Mouse (Mus musculus) midbrain, embryonic 14.5 days (tissue): ENCODE measurements around the gene Pofut2. TPM values are rescaled to one million over a fixed set of nuclear protein-coding genes. Genes with fewer than 3 reads are reported as not detected.

Source experiments
- ATAC-seq: fragments of 200-750 bp; cut with Nextera tagmentation; 2 replicates; pipeline ENCODE4 v1.8.0; 2017; ENCODE audit warnings: moderate number of reproducible peaks, moderate library complexity; ENCODE audit not compliant: low FRiP score, low TSS enrichment
- DNase-seq: peaks from one replicate; pipeline ENCODE4 v3.0.0-alpha.2; 2015
- H3K27ac ChIP-seq: fragments of 300-500 bp; sonication (generic); replicated peaks from 2 replicates; pipeline ENCODE4 v1.5.1; 2014; ENCODE audit warnings: mild to moderate bottlenecking, low read depth, low read length, moderate library complexity
- H3K27me3 ChIP-seq: fragments of 300-500 bp; sonication (generic); 2 replicates; pipeline ENCODE4 v1.6.1; 2014; ENCODE audit warnings: low read length, control low read depth, mixed read lengths; ENCODE audit not compliant: control insufficient read depth, insufficient read depth
- H3K36me3 ChIP-seq: fragments of 300-500 bp; sonication (generic); 2 replicates; pipeline ENCODE4 v1.6.1; 2014; ENCODE audit warnings: low read length, control low read depth; ENCODE audit not compliant: control insufficient read depth, insufficient read depth
- H3K4me1 ChIP-seq: fragments of 300-500 bp; sonication (generic); 2 replicates; pipeline ENCODE4 v1.6.1; 2014; ENCODE audit warnings: mild to moderate bottlenecking, antibody characterized with exemption, low read length, control low read depth; ENCODE audit not compliant: control insufficient read depth, insufficient read depth
- H3K4me2 ChIP-seq: fragments of 300-500 bp; sonication (generic); 2 replicates; pipeline ENCODE4 v1.6.1; 2014; ENCODE audit warnings: mild to moderate bottlenecking, low read length, moderate library complexity
- H3K4me3 ChIP-seq: fragments of 300-500 bp; sonication (generic); replicated peaks from 2 replicates; pipeline ENCODE4 v1.5.1; 2014; ENCODE audit warnings: low read depth, low read length
- H3K9ac ChIP-seq: fragments of 300-500 bp; sonication (generic); replicated peaks from 2 replicates; pipeline ENCODE4 v1.6.1; 2014; ENCODE audit warnings: mild to moderate bottlenecking, low read length, moderate library complexity
- H3K9me3 ChIP-seq: fragments of 300-500 bp; sonication (generic); 2 replicates; pipeline ENCODE4 v1.6.1; 2016; ENCODE audit warnings: low read length, control low read depth, mixed read lengths; ENCODE audit not compliant: control insufficient read depth
- WGBS: fragments of 180-500 bp; shearing (Covaris S2); extraction: QIAGEN DNeasy Blood & Tissue Kit; methylation state at CpG from one replicate; pipeline ENCODE4 v1.1.7; 2014; 5-methylcytosine and 5-hydroxymethylcytosine counted together
- polyA plus RNA-seq: library from polyadenylated mRNA; unstranded; fragments of >200 nt; fragmentation: Nextera tagmentation; extraction: Ambion mirVana; gene quantifications from 2 replicates; pipeline ENCODE4 v1.2.1, GENCODE M21; 2014

Gene Pofut2
- polyA plus RNA-seq, 1 experiment from 2014 or later: 52.0 TPM

DNA sequence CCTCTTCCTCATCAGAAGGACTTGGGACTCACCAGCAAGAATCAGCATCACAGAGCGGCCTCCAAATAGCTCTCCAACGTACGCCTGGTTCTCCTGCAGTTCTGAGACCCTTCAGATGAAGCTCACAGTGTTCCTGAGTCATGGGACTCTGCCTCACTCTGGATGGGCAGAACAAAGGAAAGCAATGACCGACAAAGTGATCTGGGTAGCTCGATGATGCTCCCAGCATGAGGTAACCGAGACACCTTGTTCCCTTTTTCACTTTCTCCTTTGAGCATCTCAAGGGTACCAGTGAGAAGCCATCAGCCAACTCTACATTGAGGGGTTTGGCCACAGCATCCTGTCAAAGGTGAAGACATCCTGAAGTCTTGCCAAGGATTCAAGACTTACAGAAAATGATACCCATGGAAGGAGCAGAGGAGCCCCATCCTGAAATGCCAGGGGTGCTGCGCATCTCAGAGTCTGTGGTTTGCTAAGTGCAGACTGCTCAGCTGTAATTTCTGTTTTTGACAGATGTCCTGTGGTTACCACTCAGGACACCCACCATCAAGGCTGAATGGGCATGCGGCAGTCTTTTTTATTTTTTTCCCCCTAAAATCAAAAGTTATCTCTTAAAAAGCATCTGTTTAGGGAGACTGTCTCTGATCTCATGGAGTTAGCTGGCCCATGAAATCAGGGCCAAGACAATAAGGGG, 32.9 kb upstream of the Pofut2 start:
- Histone ChIP-seq H3K9me3 (no peaks in the 10 kb centered on the region), H3K9ac (no peak overlapping the region), H3K27me3 (no peaks in the 10 kb centered on the region), H3K4me2 (no peak overlapping the region), H3K4me3 (no peak overlapping the region), H3K4me1 (no peaks in the 10 kb centered on the region), H3K36me3 (no peaks in the 10 kb centered on the region), H3K27ac (no peak overlapping the region)
- DNase-seq (no peak), ATAC-seq (no peak)
- 88% methylated on average over 8 of the region's 8 CpGs for WGBS

DNA sequence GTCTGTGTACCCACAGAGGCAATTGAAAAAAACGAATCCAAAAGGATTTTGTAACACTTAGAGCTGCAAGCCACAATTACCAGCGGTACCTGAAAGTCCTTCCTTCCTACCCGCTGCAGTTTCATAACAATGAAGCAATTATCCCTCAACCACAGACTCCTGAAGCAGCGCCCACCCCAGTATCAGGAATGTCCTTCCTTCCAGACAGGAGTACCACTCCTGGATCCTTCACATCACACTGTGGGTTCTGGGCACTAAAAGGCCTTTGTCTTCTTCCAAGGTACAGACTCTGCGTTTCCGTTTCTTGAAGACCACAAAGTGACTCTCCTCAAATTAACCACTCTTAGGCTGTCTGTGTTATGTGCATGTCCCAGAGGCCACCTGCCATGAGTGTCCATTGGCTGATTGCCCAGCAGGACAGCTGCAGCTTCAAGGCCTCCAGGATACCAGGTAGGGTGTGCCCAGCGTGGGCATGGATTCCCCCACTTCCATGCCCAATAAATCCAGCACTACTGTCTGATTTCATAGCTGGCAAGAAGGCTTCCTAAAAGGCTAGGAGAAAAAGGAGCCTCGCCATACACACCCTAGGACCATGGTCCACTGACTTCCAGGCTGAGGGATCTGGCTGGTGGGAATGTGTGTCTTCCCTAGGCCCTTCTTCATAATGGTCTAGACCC, 32.2 kb upstream of the Pofut2 start:
- Histone ChIP-seq H3K27ac (no peak overlapping the region), H3K36me3 (no peaks in the 10 kb centered on the region), H3K9ac (no peak overlapping the region), H3K27me3 (no peaks in the 10 kb centered on the region), H3K9me3 (no peaks in the 10 kb centered on the region), H3K4me1 (no peaks in the 10 kb centered on the region), H3K4me3 (no peak overlapping the region), H3K4me2 (no peak overlapping the region)
- WGBS: 73% methylated on average over 8 of the region's 8 CpGs
- no peak for ATAC-seq
- DNase-seq: no peak

DNA sequence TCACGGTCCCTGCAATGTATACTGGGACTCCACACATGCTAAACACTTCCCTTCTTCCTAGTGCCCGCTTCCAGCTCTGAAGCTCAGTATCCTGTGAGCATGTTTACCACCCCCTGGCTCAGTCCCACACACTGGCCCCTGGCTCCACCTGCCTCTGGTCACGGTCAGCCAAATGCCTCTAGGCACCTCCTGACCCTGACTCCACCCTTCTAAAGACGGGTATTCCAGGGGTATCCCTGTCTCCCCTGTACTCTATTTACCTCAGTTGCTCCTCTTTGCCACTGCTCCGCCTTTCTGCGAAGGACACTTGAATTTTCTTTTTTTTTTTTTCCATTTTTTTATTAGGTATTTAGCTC, 31.7 kb upstream of the Pofut2 start:
- DNase-seq (no peak), ATAC-seq (no peak)
- Histone ChIP-seq H3K9ac (no peak overlapping the region), H3K4me2 (no peak overlapping the region), H3K4me1 (no peaks in the 10 kb centered on the region), H3K27me3 (no peaks in the 10 kb centered on the region), H3K27ac (no peak overlapping the region), H3K4me3 (no peak overlapping the region), H3K9me3 (no peaks in the 10 kb centered on the region), H3K36me3 (no peaks in the 10 kb centered on the region)
- 88% methylated on average over 6 of the region's 6 CpGs for WGBS

DNA sequence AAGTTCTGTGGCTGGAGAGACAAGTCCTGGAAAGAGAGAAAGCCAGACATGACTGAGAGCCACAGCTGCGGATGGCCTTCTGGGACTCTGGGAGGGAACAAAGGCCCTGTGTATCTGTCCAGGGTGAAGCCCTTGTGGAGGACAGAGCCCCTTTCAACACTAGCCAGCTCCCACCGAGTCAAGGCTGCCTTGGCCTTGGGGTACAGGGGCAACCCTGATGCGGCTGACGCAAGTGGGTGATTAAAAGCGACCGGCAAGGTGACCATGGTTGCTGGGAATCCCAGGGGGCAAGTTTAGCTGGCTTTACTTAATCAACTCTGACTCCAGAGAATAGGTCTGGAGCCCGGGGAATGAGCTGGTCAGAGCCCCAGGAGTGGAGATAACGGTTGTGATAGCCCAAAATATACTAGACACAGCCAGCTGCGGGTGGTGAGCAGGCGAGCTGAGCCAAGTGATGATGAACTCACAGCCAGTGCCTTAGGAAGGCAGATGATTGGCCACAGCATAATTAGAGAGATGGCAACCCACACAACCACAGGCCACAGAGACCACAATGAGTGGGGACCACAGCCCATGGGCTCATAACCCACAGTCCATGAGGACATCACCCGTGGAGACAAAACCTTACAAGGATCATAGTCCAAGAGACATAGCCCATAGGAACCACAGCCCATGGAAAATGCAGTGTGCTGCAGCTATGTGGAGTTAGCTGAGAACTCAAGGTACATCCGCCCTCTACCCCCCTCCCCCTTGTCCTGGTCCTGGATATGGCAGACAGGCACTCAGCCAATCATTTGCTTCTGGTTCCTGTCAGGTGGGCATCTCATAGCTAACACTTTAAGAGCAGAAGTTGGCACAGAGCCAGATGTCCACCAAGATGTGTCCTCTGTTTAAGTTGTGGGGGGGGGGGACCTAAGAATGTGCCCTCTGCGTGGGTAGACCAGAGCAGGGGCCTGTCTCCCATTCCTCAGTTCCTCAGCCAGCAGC, 29.1 kb upstream of the Pofut2 start:
- H3K36me3 ChIP-seq: no peaks in the 10 kb centered on the region
- H3K9ac ChIP-seq: no peak overlapping the region
- no peak overlapping the region for H3K4me3 ChIP-seq
- H3K4me2 ChIP-seq: no peak overlapping the region
- no peaks in the 10 kb centered on the region for H3K4me1 ChIP-seq
- no peaks in the 10 kb centered on the region for H3K27me3 ChIP-seq
- no peaks in the 10 kb centered on the region for H3K9me3 ChIP-seq
- no peak overlapping the region for H3K27ac ChIP-seq
- ATAC-seq: no peak
- DNase-seq: no peak
- WGBS: 85% methylated on average over 13 of the region's 13 CpGs

DNA sequence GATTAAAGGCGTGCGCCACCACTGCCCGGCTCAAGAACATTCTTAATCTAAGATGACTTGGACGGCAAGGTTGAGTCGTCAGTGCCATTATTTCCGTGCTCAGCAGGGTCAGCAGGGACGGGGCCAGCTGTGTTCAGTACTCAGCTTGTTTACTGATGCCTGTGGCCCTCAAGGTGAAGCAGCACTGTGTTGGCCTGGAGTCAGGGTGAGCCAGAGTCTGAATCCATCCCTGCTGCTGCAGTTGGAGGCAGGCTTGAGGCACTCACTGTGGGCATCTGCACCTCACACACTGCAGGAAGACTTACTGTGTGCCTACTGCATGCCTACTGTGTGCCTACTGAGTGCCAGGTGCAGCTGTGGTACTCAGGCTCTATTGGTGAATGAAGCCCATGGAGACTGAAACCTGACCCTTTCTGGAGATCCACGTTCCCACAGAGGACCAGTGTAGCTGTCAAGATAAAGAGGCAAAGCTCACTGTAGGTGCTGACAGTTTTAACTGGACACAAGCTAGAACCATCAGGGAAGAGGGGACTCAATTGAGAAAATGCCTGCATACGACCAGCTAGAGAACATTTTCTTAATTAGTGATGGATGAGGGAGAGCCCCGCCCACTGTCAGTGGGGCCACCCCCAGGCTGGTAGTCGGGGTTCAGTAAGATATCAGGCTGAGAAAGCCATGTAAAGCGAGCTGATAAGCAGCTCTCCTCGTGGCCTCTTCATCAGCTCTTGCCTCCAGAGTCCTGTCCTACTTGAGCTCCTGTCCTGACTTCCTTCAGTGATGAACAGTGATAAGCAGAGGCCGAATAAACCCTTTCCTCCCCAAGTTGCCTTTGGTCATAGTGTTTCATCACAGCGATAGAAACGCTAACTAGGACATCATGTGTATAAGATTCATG, 26.9 kb upstream of the Pofut2 start:
- Histone ChIP-seq H3K27ac (no peak overlapping the region), H3K4me2 (no peak overlapping the region), H3K27me3 (no peaks in the 10 kb centered on the region), H3K9me3 (no peaks in the 10 kb centered on the region), H3K4me1 (no peaks in the 10 kb centered on the region), H3K4me3 (no peak overlapping the region), H3K9ac (no peak overlapping the region), H3K36me3 (no peaks in the 10 kb centered on the region)
- ATAC-seq: no peak
- 78% methylated on average over 16 of the region's 16 CpGs for WGBS
- DNase-seq: no peak

DNA sequence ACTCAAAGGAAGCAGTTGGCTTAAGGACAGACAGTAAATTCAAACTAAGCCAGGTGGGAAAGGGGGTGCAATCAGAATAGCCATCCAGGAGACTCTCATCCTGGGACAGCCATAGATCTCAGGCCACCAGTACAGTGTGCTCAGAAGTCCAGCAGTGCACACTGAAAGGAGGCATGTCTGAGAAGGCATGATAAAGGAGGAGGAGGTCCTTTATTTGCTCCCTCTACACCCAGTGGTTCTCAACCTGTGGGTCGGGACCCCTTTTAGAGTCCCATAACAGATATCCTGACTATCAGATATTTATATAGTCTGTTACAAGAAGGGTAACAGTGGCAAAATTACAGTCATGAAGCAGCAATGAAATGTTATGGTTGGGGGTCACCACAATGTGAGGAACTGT, 25.8 kb upstream of the Pofut2 start:
- H3K9me3 ChIP-seq: no peaks in the 10 kb centered on the region
- WGBS: 92% methylated on average over 1 of the region's 1 CpGs
- DNase-seq: no peak
- H3K4me3 ChIP-seq: no peak overlapping the region
- H3K36me3 ChIP-seq: no peaks in the 10 kb centered on the region
- no peak overlapping the region for H3K4me2 ChIP-seq
- no peak overlapping the region for H3K9ac ChIP-seq
- ATAC-seq: no peak
- no peak overlapping the region for H3K27ac ChIP-seq
- H3K4me1 ChIP-seq: no peaks in the 10 kb centered on the region
- H3K27me3 ChIP-seq: no peaks in the 10 kb centered on the region

DNA sequence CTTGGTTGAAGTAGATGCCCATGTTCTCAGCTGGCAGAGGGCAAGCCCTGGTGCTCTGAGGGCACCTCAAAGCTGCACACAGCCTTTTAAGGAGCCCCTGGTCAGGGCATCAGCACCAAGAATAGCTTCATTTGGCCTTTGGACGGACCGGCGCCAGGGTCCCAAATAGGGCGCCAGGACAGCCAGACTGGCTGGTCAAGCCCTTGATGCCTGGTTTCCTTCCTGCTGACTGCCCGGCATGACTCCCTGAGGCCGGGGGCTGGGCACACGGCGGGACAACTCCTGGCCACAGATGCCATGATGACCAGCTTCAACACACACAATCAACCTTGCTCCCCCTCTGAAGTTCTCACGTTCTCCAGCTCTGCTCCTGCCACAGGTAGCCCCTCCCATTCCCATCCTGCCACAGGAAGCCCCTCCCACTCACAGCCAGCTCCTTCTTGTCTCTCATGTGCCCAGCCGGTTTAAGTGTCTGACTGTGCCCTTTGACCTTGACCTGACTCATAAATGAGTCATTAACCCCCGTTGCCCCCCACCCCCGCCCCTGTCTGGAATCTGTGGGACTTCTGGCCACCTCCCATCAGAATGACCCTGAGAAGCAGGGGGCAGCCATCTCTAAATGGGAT, 23.9 kb upstream of the Pofut2 start:
- no peak overlapping the region for H3K9ac ChIP-seq
- H3K36me3 ChIP-seq: no peaks in the 10 kb centered on the region
- ATAC-seq (no peak), DNase-seq (no peak)
- H3K4me2 ChIP-seq: no peak overlapping the region
- H3K4me3 ChIP-seq: no peak overlapping the region
- H3K27ac ChIP-seq: no peak overlapping the region
- no peaks in the 10 kb centered on the region for H3K9me3 ChIP-seq
- H3K4me1 ChIP-seq: no peaks in the 10 kb centered on the region
- WGBS: 81% methylated on average over 12 of the region's 12 CpGs
- no peaks in the 10 kb centered on the region for H3K27me3 ChIP-seq
